Mouse (Mus musculus) liver, embryonic 14.5 days (tissue): ENCODE measurements around the gene Tead2. TPM values are rescaled to one million over a fixed set of nuclear protein-coding genes. Genes with fewer than 3 reads are reported as not detected.
A peak's percentile ranks its signal among the peaks of the same experiment; 100 is the strongest.

ENCODE experiments used
- ATAC-seq: fragments of 200-750 bp; cut with Nextera tagmentation; 2 replicates; pipeline ENCODE4 v1.8.0; 2017; ENCODE audit warnings: moderate number of reproducible peaks, mild to moderate bottlenecking, moderate library complexity; ENCODE audit not compliant: insufficient read depth
- DNase-seq, 3 experiments: peaks; one replicate each; pipeline ENCODE4 v3.0.0-alpha.2; 2012 to 2013; ENCODE audit warnings: low read depth in 3 of 3, low spot score in 3 of 3
- H3K27ac ChIP-seq: fragments of 300-500 bp; sonication (generic); 2 replicates; pipeline ENCODE4 v1.5.1; 2014; ENCODE audit warnings: moderate library complexity, mild to moderate bottlenecking, control low read depth, inconsistent platforms
- H3K27me3 ChIP-seq: fragments of 300-500 bp; sonication (generic); 2 replicates; pipeline ENCODE4 v1.6.1; 2014; ENCODE audit warnings: mild to moderate bottlenecking, low read length, moderate library complexity; ENCODE audit not compliant: control insufficient read depth, insufficient read depth
- H3K36me3 ChIP-seq: fragments of 300-500 bp; sonication (generic); replicated peaks from 2 replicates; pipeline ENCODE4 v1.6.1; 2014; ENCODE audit warnings: low read depth; ENCODE audit not compliant: control insufficient read depth, insufficient read depth
- H3K4me1 ChIP-seq, 2 experiments: fragments of 200-500 bp in 1 of 2; fragments of 300-500 bp in 1 of 2; sonication (generic) in 1 of 2; replicated peaks; 2 replicates each; pipeline ENCODE4 v1.6.1; 2012 to 2014; ENCODE audit warnings: antibody characterized with exemption in 1 of 2, inconsistent platforms in 1 of 2, low read length in 1 of 2; ENCODE audit not compliant: control insufficient read depth in 2 of 2, insufficient read depth in 2 of 2
- H3K4me2 ChIP-seq: fragments of 300-500 bp; sonication (generic); 2 replicates; pipeline ENCODE4 v1.6.1; 2014; ENCODE audit warnings: low read depth, mild to moderate bottlenecking, control low read depth, moderate library complexity
- H3K4me3 ChIP-seq, 2 experiments: fragments of 200-500 bp in 1 of 2; fragments of 300-500 bp in 1 of 2; sonication (generic) in 1 of 2; 2 replicates each; pipeline ENCODE4 v1.5.1; 2012 to 2014; ENCODE audit warnings: low read depth in 2 of 2, low read length in 2 of 2, mild to moderate bottlenecking in 2 of 2, control low read depth in 1 of 2, inconsistent platforms in 1 of 2, moderate library complexity in 1 of 2; ENCODE audit not compliant: insufficient read depth in 1 of 2
- H3K9ac ChIP-seq: fragments of 300-500 bp; sonication (generic); replicated peaks from 2 replicates; pipeline ENCODE4 v1.6.1; 2014; ENCODE audit warnings: mild to moderate bottlenecking, control low read depth, moderate library complexity
- H3K9me3 ChIP-seq: fragments of 300-500 bp; sonication (generic); 2 replicates; pipeline ENCODE4 v1.6.1; 2016; ENCODE audit warnings: low read length, mixed read lengths; ENCODE audit not compliant: control insufficient read depth
- CTCF ChIP-seq: IDR thresholded peaks from 2 replicates; pipeline ENCODE4 v1.5.1; 2016; ENCODE audit warnings: antibody characterized with exemption, low read depth, control low read depth
- EP300 ChIP-seq: IDR thresholded peaks from 2 replicates; pipeline ENCODE4 v1.6.1; 2016; ENCODE audit warnings: antibody characterized with exemption, low read depth
- WGBS: fragments of 180-500 bp; shearing (Covaris S2); extraction: QIAGEN DNeasy Blood & Tissue Kit; methylation state at CpG from one replicate; pipeline ENCODE4 v1.1.7; 2014; ENCODE audit not compliant: insufficient replicate concordance; 5-methylcytosine and 5-hydroxymethylcytosine counted together
- microRNA-seq: library from miRNA; unstranded; fragments of <30 nt; microRNA quantifications from one replicate; pipeline ENCODE4, GENCODE M21; 2016
- polyA plus RNA-seq, 2 experiments: library from polyadenylated mRNA; depleted of rRNA in 1 of 2; stranded (reverse) in 1 of 2; unstranded in 1 of 2; fragments of >200 nt; fragmentation: Nextera tagmentation in 1 of 2; extraction: Ambion mirVana in 1 of 2; gene quantifications; 2 replicates each; pipeline versions ENCODE4 v1.2.1 to v1.2.3; 2012 to 2014

Tead2 gene
- polyA plus RNA-seq, 2 experiments, result 4.1 to 10.0 TPM

GRCm38 (mm10) chr7:45265518-45265917 lies 50.0 kb downstream of the Tead2 start:
- no peaks in the 10 kb centered on the region for H3K9me3 ChIP-seq
- 0 out of 4 replicates have a peak, but pooled peaks cover 0 to 2% of the 10 kb centered on the region in 2 experiments for H3K4me1 ChIP-seq
- no peak overlapping the region for H3K4me2 ChIP-seq
- no peaks in the 10 kb centered on the region for H3K36me3 ChIP-seq
- H3K4me3 ChIP-seq, result no peak overlapping the region
- TF ChIP-seq CTCF (no peak), EP300 (no peak)
- ATAC-seq, result no peak
- no peak overlapping the region for H3K27ac ChIP-seq
- H3K9ac ChIP-seq, result no peak overlapping the region
- WGBS, result 46% methylated on average over 1 of the region's 1 CpGs
- DNase-seq, result no peak
- no peaks in the 10 kb centered on the region for H3K27me3 ChIP-seq

- no peak for TF ChIP-seq EP300
- no peak for TF ChIP-seq CTCF
- DNase-seq (no peak), ATAC-seq (no peak)
- no peak overlapping the region for H3K4me3 ChIP-seq
- H3K9ac ChIP-seq, result no peak overlapping the region
- no peaks in the 10 kb centered on the region for H3K36me3 ChIP-seq
- H3K9me3 ChIP-seq, result no peaks in the 10 kb centered on the region
- no peak overlapping the region for H3K27ac ChIP-seq
- H3K4me1 ChIP-seq, result no peaks in the 10 kb centered on the region; a peak in 1 of 4 replicates
- 59% methylated on average over 10 of the region's 10 CpGs for WGBS
- H3K4me2 ChIP-seq, result no peak overlapping the region
- H3K27me3 ChIP-seq, result no peaks in the 10 kb centered on the region
Observed at GRCm38 (mm10) chr7:45272786-45273412, 57.3 kb downstream of the Tead2 start.

DNA sequence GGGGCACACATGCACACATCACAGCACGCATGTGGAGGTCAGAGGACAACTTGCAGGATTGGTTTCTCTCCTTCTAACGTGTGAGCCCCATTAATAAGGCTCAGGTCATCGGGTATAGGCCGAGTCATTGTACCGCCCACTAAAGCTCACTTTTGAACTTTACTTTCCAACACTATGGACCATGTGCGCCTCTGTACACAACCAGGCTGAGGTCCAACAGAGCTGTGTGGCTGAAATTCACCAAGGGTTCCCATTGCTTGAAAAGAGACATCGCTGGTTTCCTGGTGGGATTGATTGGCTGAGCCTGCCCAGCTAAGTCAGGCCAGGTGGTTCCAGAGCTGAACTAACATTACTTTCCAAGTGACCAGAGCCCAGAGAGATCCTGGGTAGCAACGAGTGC lies 58.1 kb downstream of the Tead2 start:
- no peaks in the 10 kb centered on the region for H3K9me3 ChIP-seq
- H3K4me1 ChIP-seq, result no peaks in the 10 kb centered on the region; a peak in 1 of 4 replicates
- no peak overlapping the region for H3K4me3 ChIP-seq
- WGBS, result 62% methylated on average over 8 of the region's 8 CpGs
- ATAC-seq, result no peak
- H3K9ac ChIP-seq, result no peak overlapping the region
- H3K27me3 ChIP-seq, result no peaks in the 10 kb centered on the region
- DNase-seq, result no peak
- TF ChIP-seq CTCF (no peak), EP300 (no peak)
- no peak overlapping the region for H3K27ac ChIP-seq
- no peaks in the 10 kb centered on the region for H3K36me3 ChIP-seq
- H3K4me2 ChIP-seq, result no peak overlapping the region

DNA sequence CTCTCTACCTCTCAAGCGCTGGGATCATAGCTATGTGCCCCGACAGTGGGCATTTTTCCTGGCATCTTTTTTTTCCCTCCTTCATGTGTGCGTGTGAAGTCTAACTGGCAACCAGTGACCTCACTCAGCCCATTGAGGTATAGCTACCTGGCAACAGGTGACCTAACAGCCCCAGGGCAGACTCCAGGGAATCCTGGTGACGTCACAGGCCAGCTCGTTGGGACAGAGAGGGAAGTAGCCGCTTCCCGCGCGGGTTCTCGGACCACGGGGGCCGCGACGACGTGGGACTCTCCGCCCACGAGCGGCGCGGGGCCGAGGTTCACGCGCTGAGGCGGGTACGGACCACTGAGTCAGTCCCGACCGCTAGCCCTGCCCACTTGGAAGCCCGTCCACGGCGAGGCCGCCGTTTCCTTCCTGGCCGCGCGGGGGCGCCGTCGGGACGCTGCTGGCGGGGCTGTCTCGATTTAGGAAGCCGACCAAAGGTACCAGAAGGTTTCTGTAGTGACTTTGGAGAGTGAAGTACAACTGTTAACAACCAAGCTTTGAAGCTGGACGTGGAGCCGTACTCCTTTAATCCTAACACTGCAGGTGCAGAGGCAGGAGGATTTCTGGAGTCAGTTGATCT lies 61.7 kb downstream of the Tead2 start, which contains the start of gene Slc6a21:
TSS of gene Slc6a21 (plus strand) at position 378 of the 625 bp plus-strand sequence.
- 5% methylated on average over 43 of the region's 44 CpGs for WGBS
- no peak for ATAC-seq

More for the DNA sequence above, 61.7 kb downstream of the Tead2 start, which contains the start of gene Slc6a21:
- TF ChIP-seq EP300, result no peak
- peak; percentile 86 for TF ChIP-seq CTCF
- no peaks in the 10 kb centered on the region for H3K27me3 ChIP-seq
- H3K4me2 ChIP-seq, result peak within 1 kb of the TSS; percentile 54
- H3K9me3 ChIP-seq, result no peaks in the 10 kb centered on the region
- no peaks in the 10 kb centered on the region for H3K36me3 ChIP-seq
- no peaks in the 10 kb centered on the region; a peak in 1 of 4 replicates for H3K4me1 ChIP-seq
- peak; percentile 14 to 33 (median 15) for DNase-seq
- H3K4me3 ChIP-seq, result peak within 1 kb of the TSS; percentile 36 to 47; a peak in 3 of 4 replicates
- H3K27ac ChIP-seq, result no peak within 1 kb of the TSS
- no peak within 1 kb of the TSS for H3K9ac ChIP-seq

Small RNAs within 50 kb of the gene (microRNA-seq; reads per million reads assigned to microRNA genes)
- not detected for gene Mir7055

Other genes with a start within 250 kb of the Tead2 start
Only the 30 nearest of the 36 such genes appear.
- gene Bcl2l12, start 217.0 kb upstream of the Tead2 start, polyA plus RNA-seq (2012; rRNA removed), result 11.4 and 14.4 TPM in 2 replicates
- 11.7 and 11.9 TPM in 2 replicates for gene Bcl2l12, start 217.0 kb upstream of the Tead2 start, polyA plus RNA-seq (2014; fragmentation: Nextera tagmentation; extraction: Ambion mirVana)
- gene Scaf1, start 199.4 kb upstream of the Tead2 start, polyA plus RNA-seq (2012; rRNA removed), result 16.2 and 16.9 TPM in 2 replicates
- gene Scaf1, start 199.4 kb upstream of the Tead2 start, polyA plus RNA-seq (2014; fragmentation: Nextera tagmentation; extraction: Ambion mirVana), result 11.0 and 14.5 TPM in 2 replicates
- gene Rras, start 197.8 kb upstream of the Tead2 start, polyA plus RNA-seq (2012; rRNA removed), result 16.3 and 19.7 TPM in 2 replicates
- gene Rras, start 197.8 kb upstream of the Tead2 start, polyA plus RNA-seq (2014; fragmentation: Nextera tagmentation; extraction: Ambion mirVana), result 15.4 and 20.6 TPM in 2 replicates
- gene Prr12, start 162.9 kb upstream of the Tead2 start, polyA plus RNA-seq (2012; rRNA removed), result 1.8 and 2.6 TPM in 2 replicates
- gene Prr12, start 162.9 kb upstream of the Tead2 start, polyA plus RNA-seq (2014; fragmentation: Nextera tagmentation; extraction: Ambion mirVana), result 1.9 and 2.2 TPM in 2 replicates
- 24.5 and 26.4 TPM in 2 replicates for gene Nosip, start 153.3 kb upstream of the Tead2 start, polyA plus RNA-seq (2012; rRNA removed)
- 23.1 and 27.4 TPM in 2 replicates for gene Nosip, start 153.3 kb upstream of the Tead2 start, polyA plus RNA-seq (2014; fragmentation: Nextera tagmentation; extraction: Ambion mirVana)
- 8.5 and 10.1 TPM in 2 replicates for gene Prrg2, start 153.1 kb upstream of the Tead2 start, polyA plus RNA-seq (2012; rRNA removed)
- 6.2 and 7.3 TPM in 2 replicates for gene Prrg2, start 153.1 kb upstream of the Tead2 start, polyA plus RNA-seq (2014; fragmentation: Nextera tagmentation; extraction: Ambion mirVana)
- gene Rcn3, start 123.5 kb upstream of the Tead2 start, polyA plus RNA-seq (2012; rRNA removed), result 20.1 and 20.6 TPM in 2 replicates
- 19.2 and 21.5 TPM in 2 replicates for gene Rcn3, start 123.5 kb upstream of the Tead2 start, polyA plus RNA-seq (2014; fragmentation: Nextera tagmentation; extraction: Ambion mirVana)
- gene Fcgrt, start 111.9 kb upstream of the Tead2 start, polyA plus RNA-seq (2012; rRNA removed), result 14.9 and 16.3 TPM in 2 replicates
- gene Fcgrt, start 111.9 kb upstream of the Tead2 start, polyA plus RNA-seq (2014; fragmentation: Nextera tagmentation; extraction: Ambion mirVana), result 35.5 and 35.6 TPM in 2 replicates
- 309 and 366 TPM in 2 replicates for gene Rps11, start 91.3 kb upstream of the Tead2 start, polyA plus RNA-seq (2012; rRNA removed)
- 989 and 1,016 TPM in 2 replicates for gene Rps11, start 91.3 kb upstream of the Tead2 start, polyA plus RNA-seq (2014; fragmentation: Nextera tagmentation; extraction: Ambion mirVana)
- gene Rpl13a, start 87.0 kb upstream of the Tead2 start, polyA plus RNA-seq (2012; rRNA removed), result 534 and 909 TPM in 2 replicates
- 992 and 1,027 TPM in 2 replicates for gene Rpl13a, start 87.0 kb upstream of the Tead2 start, polyA plus RNA-seq (2014; fragmentation: Nextera tagmentation; extraction: Ambion mirVana)
- 0.03 TPM in 1 of 2 replicates, not detected in the other for gene Gm45713, start 79.5 kb upstream of the Tead2 start, polyA plus RNA-seq (2012; rRNA removed)
- gene Gm45713, start 79.5 kb upstream of the Tead2 start, polyA plus RNA-seq (2014; fragmentation: Nextera tagmentation; extraction: Ambion mirVana), result 0.15 and 0.63 TPM in 2 replicates
- 12.1 and 13.4 TPM in 2 replicates for gene Flt3l, start 79.3 kb upstream of the Tead2 start, polyA plus RNA-seq (2012; rRNA removed)
- gene Flt3l, start 79.3 kb upstream of the Tead2 start, polyA plus RNA-seq (2014; fragmentation: Nextera tagmentation; extraction: Ambion mirVana), result 3.9 and 5.5 TPM in 2 replicates
- 38.3 and 43.3 TPM in 2 replicates for gene Pih1d1, start 61.5 kb upstream of the Tead2 start, polyA plus RNA-seq (2012; rRNA removed)
- 44.3 and 45.8 TPM in 2 replicates for gene Pih1d1, start 61.5 kb upstream of the Tead2 start, polyA plus RNA-seq (2014; fragmentation: Nextera tagmentation; extraction: Ambion mirVana)
- 17.9 and 19.8 TPM in 2 replicates for gene Aldh16a1, start 61.2 kb upstream of the Tead2 start, polyA plus RNA-seq (2012; rRNA removed)
- gene Aldh16a1, start 61.2 kb upstream of the Tead2 start, polyA plus RNA-seq (2014; fragmentation: Nextera tagmentation; extraction: Ambion mirVana), result 20.9 and 23.1 TPM in 2 replicates
- 0.01 TPM in 2 replicates for gene Slc17a7, start 51.8 kb upstream of the Tead2 start, polyA plus RNA-seq (2012; rRNA removed)
- not detected in 2 replicates for gene Slc17a7, start 51.8 kb upstream of the Tead2 start, polyA plus RNA-seq (2014; fragmentation: Nextera tagmentation; extraction: Ambion mirVana)
- gene Gfy, start 36.2 kb upstream of the Tead2 start, polyA plus RNA-seq (2012; rRNA removed), result 0.02 TPM in 1 of 2 replicates, not detected in the other
- not detected in 2 replicates for gene Gfy, start 36.2 kb upstream of the Tead2 start, polyA plus RNA-seq (2014; fragmentation: Nextera tagmentation; extraction: Ambion mirVana)
- not detected in 2 replicates for gene Pth2, start 34.8 kb upstream of the Tead2 start, polyA plus RNA-seq (2012; rRNA removed)
- gene Pth2, start 34.8 kb upstream of the Tead2 start, polyA plus RNA-seq (2014; fragmentation: Nextera tagmentation; extraction: Ambion mirVana), result not detected in 2 replicates
- 0.02 and 0.08 TPM in 2 replicates for gene Ccdc155, start 10.9 kb upstream of the Tead2 start, polyA plus RNA-seq (2012; rRNA removed)
- not detected in 2 replicates for gene Ccdc155, start 10.9 kb upstream of the Tead2 start, polyA plus RNA-seq (2014; fragmentation: Nextera tagmentation; extraction: Ambion mirVana)
- gene Dkkl1, start 3.6 kb upstream of the Tead2 start, polyA plus RNA-seq (2012; rRNA removed), result 1.1 and 1.5 TPM in 2 replicates
- gene Dkkl1, start 3.6 kb upstream of the Tead2 start, polyA plus RNA-seq (2014; fragmentation: Nextera tagmentation; extraction: Ambion mirVana), result 2.1 and 2.6 TPM in 2 replicates
- 10.5 and 12.8 TPM in 2 replicates for gene Cd37, start 23.4 kb downstream of the Tead2 start, polyA plus RNA-seq (2012; rRNA removed)
- 9.0 and 9.1 TPM in 2 replicates for gene Cd37, start 23.4 kb downstream of the Tead2 start, polyA plus RNA-seq (2014; fragmentation: Nextera tagmentation; extraction: Ambion mirVana)
- 0.03 TPM in 1 of 2 replicates, not detected in the other for gene Slc6a16, start 25.3 kb downstream of the Tead2 start, polyA plus RNA-seq (2012; rRNA removed)
- gene Slc6a16, start 25.3 kb downstream of the Tead2 start, polyA plus RNA-seq (2014; fragmentation: Nextera tagmentation; extraction: Ambion mirVana), result not detected in 2 replicates
- gene Slc6a21, start 61.8 kb downstream of the Tead2 start, polyA plus RNA-seq (2012; rRNA removed), result not detected in 2 replicates
- not detected in 2 replicates for gene Slc6a21, start 61.8 kb downstream of the Tead2 start, polyA plus RNA-seq (2014; fragmentation: Nextera tagmentation; extraction: Ambion mirVana)
- gene Trpm4, start 118.0 kb downstream of the Tead2 start, polyA plus RNA-seq (2012; rRNA removed), result 0.70 and 0.87 TPM in 2 replicates
- gene Trpm4, start 118.0 kb downstream of the Tead2 start, polyA plus RNA-seq (2014; fragmentation: Nextera tagmentation; extraction: Ambion mirVana), result 0.43 and 0.60 TPM in 2 replicates
- 0.02 and 0.07 TPM in 2 replicates for gene Hrc, start 119.5 kb downstream of the Tead2 start, polyA plus RNA-seq (2012; rRNA removed)
- not detected in 2 replicates for gene Hrc, start 119.5 kb downstream of the Tead2 start, polyA plus RNA-seq (2014; fragmentation: Nextera tagmentation; extraction: Ambion mirVana)
- 0.21 and 0.22 TPM in 2 replicates for gene Ppfia3, start 151.3 kb downstream of the Tead2 start, polyA plus RNA-seq (2012; rRNA removed)
- gene Ppfia3, start 151.3 kb downstream of the Tead2 start, polyA plus RNA-seq (2014; fragmentation: Nextera tagmentation; extraction: Ambion mirVana), result 0.25 TPM in 1 of 2 replicates, not detected in the other
- gene Lin7b, start 154.8 kb downstream of the Tead2 start, polyA plus RNA-seq (2012; rRNA removed), result 0.10 and 0.23 TPM in 2 replicates
- 0.20 TPM in 1 of 2 replicates, not detected in the other for gene Lin7b, start 154.8 kb downstream of the Tead2 start, polyA plus RNA-seq (2014; fragmentation: Nextera tagmentation; extraction: Ambion mirVana)
- 132 and 203 TPM in 2 replicates for gene Snrnp70, start 180.0 kb downstream of the Tead2 start, polyA plus RNA-seq (2012; rRNA removed)
- 28.0 and 28.8 TPM in 2 replicates for gene Snrnp70, start 180.0 kb downstream of the Tead2 start, polyA plus RNA-seq (2014; fragmentation: Nextera tagmentation; extraction: Ambion mirVana)
- gene Kcna7, start 189.9 kb downstream of the Tead2 start, polyA plus RNA-seq (2012; rRNA removed), result not detected in 2 replicates
- not detected in 2 replicates for gene Kcna7, start 189.9 kb downstream of the Tead2 start, polyA plus RNA-seq (2014; fragmentation: Nextera tagmentation; extraction: Ambion mirVana)
- gene Ntf5, start 197.9 kb downstream of the Tead2 start, polyA plus RNA-seq (2012; rRNA removed), result 0.04 and 0.20 TPM in 2 replicates
- gene Ntf5, start 197.9 kb downstream of the Tead2 start, polyA plus RNA-seq (2014; fragmentation: Nextera tagmentation; extraction: Ambion mirVana), result 0.18 and 0.19 TPM in 2 replicates
- gene Lhb, start 205.1 kb downstream of the Tead2 start, polyA plus RNA-seq (2012; rRNA removed), result not detected in 2 replicates
- not detected in 2 replicates for gene Lhb, start 205.1 kb downstream of the Tead2 start, polyA plus RNA-seq (2014; fragmentation: Nextera tagmentation; extraction: Ambion mirVana)